Mouse (Mus musculus) kidney, postnatal 36 days (tissue): ENCODE results near the gene Rab31.

ENCODE experiments used
- DNase-seq, 2 experiments: peaks; one replicate each; pipeline ENCODE4 v3.0.0; 2021 to 2022; ENCODE audit warnings: mixed read lengths in 2 of 2

Rab31 gene

GRCm38 (mm10) chr17:65737175-65737574, 35.4 kb downstream of the Rab31 start:
- peak; percentile 12 to 26 for DNase-seq

GRCm38 (mm10) chr17:65735088-65735487, 37.5 kb downstream of the Rab31 start:
- DNase-seq, result no peak

- DNase-seq, result no peak
Measured at GRCm38 (mm10) chr17:65732666-65733065, 39.9 kb downstream of the Rab31 start.

- DNase-seq, result no peak
Measured at GRCm38 (mm10) chr17:65731710-65732109, 40.8 kb downstream of the Rab31 start.

- DNase-seq, result no peak
Measured at GRCm38 (mm10) chr17:65729945-65730741, 42.4 kb downstream of the Rab31 start.

- DNase-seq, result no peak
Measured at GRCm38 (mm10) chr17:65726755-65727154, 45.8 kb downstream of the Rab31 start.

GRCm38 (mm10) chr17:65726274-65726673, 46.3 kb downstream of the Rab31 start:
- peak in 1 of 2 experiments; percentile 33 for DNase-seq

GRCm38 (mm10) chr17:65725814-65726213, 46.7 kb downstream of the Rab31 start:
- DNase-seq, result no peak

GRCm38 (mm10) chr17:65725381-65725780, 47.2 kb downstream of the Rab31 start:
- no peak for DNase-seq

- DNase-seq, result peak; percentile 51 to 56
Measured at GRCm38 (mm10) chr17:65724254-65724653, 48.3 kb downstream of the Rab31 start.

GRCm38 (mm10) chr17:65723633-65724032, 48.9 kb downstream of the Rab31 start:
- DNase-seq, result peak; percentile 51 to 61

GRCm38 (mm10) chr17:65721330-65721729, 51.2 kb downstream of the Rab31 start:
- no peak for DNase-seq

GRCm38 (mm10) chr17:65719826-65720225, 52.7 kb downstream of the Rab31 start:
- DNase-seq, result no peak

GRCm38 (mm10) chr17:65718578-65718977, 54.0 kb downstream of the Rab31 start:
- DNase-seq, result no peak

- DNase-seq, result no peak
Measured at GRCm38 (mm10) chr17:65717658-65718199, 54.8 kb downstream of the Rab31 start.

GRCm38 (mm10) chr17:65714060-65714459, 58.5 kb downstream of the Rab31 start:
- no peak for DNase-seq

- DNase-seq, result no peak
Measured at GRCm38 (mm10) chr17:65712861-65713535, 59.6 kb downstream of the Rab31 start.

- DNase-seq, result no peak
Measured at GRCm38 (mm10) chr17:65711779-65712178, 60.8 kb downstream of the Rab31 start.

- peak; percentile 55 to 58 for DNase-seq
Measured at GRCm38 (mm10) chr17:65710576-65710975, 62.0 kb downstream of the Rab31 start.

- peak; percentile 77 to 90 for DNase-seq
Measured at GRCm38 (mm10) chr17:65706220-65706619, 66.3 kb downstream of the Rab31 start.

- DNase-seq, result no peak
Measured at GRCm38 (mm10) chr17:65703527-65704391, 68.8 kb downstream of the Rab31 start.

GRCm38 (mm10) chr17:65701797-65702566, 70.6 kb downstream of the Rab31 start:
- peak; percentile 57 to 68 for DNase-seq
